Mouse (Mus musculus) embryo, embryonic 9.5 days (tissue): ENCODE measurements at regions not wholly inside any gene's neighbourhood (a gene's known extent, or its start where the extent isn't known, plus 50 kb on each side); places are given as distances from the start of the nearest gene placed in this dataset.
"Not testable (repeated sequence)": the region's sequence is repeated elsewhere in the genome, so short reads cannot be mapped to it uniquely, and the experiment has no call there.

ENCODE experiments used
- DNase-seq: peaks from one replicate; pipeline ENCODE4 v3.0.0-alpha.2; 2017; ENCODE audit errors: extremely low spot score

DNA sequence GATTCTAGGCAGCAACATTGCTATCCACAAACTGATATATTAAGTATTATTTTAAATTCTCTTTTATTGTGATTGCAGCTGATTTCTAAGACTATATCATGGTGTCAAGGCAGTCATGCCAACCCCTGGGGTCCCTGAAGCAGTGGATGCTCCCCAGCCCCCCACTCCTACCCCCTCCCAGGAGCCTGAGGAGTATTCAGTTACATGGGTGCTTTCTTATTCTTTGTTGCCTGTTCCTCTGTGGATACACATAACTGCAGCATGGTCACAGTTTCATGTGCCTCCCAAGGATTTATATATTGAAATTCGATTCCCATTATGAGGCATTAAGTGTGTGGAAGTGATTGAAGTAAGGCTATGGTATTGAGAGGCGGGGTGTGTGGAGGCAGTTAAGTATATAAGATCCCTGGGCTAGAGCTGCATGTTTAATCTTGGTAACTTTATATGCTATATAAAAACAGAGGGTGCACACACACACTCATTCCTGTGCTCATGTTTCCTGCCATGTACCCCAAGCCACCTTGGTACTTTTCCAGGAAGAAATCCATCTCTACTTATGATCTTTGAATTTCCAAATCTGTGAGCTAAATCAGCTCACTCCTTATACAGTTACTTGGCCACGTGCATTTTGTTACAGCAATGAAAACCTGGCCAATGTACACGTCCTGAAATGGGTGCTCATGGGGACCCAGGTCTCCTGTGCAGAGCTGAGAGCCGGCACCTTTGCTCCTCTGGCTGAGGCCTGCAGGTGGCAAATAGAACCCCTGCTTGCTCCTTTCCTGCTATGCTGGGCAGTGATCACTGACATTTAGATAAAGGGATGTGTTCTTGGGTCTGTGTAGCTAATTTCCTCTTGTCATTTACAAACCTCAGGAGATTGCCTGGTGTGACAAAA, 259.0 kb downstream of the Nek10 start:
- DNase-seq = no peak

DNA sequence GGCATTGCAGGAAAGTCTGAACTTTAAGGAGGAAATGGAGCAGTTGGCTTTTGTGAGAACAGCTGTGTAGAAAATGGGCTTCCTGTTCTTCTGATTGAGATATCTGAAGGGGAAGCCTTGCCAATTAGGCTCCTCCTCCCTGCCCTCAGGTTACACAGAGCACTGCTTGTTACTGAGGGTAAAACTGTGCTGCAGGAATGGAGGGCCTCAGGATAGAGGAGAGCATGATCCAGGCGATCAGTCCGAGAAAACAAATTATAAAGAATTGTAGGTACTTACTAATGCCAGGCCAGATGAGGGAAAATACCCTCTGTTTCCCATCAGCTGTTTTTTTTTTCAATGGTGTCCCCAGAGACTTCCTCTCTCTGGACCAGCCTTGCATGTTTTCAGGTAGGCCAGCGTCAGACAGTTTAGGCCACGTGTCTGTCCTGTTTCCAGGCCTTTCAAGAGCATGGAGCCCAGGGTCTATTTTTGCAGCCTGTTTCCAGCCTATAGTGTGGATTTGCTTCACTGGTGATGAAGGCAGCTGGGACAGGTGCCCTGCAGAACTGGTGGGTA, 259.7 kb downstream of the Nek10 start:
- DNase-seq = no peak

DNA sequence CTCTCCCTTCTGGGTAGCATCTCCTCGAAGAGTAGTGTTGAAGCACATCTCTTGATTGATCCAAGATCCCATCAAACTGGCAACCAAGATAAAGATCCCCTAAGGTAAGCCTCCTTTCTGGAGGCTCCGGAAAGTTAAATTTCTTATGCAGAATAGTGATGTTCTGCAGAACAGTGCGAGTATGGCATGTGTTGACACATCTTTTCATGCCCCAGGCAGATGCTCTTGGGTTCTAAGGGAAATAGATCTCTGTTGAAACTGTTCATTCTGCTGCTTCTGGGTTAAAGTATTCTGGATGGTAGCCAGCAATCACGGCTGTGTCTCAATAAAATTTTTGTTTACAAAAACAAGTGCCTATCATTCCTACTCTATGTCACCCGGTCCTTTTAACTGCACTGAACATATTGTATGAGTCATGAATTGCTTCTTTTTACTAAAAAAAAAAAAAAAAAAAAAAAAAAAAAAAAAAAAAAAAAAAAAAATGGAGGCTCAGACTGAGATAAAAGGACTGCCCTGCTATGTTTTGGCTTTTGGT, 261.8 kb downstream of the Nek10 start:
- DNase-seq = no peak

DNA sequence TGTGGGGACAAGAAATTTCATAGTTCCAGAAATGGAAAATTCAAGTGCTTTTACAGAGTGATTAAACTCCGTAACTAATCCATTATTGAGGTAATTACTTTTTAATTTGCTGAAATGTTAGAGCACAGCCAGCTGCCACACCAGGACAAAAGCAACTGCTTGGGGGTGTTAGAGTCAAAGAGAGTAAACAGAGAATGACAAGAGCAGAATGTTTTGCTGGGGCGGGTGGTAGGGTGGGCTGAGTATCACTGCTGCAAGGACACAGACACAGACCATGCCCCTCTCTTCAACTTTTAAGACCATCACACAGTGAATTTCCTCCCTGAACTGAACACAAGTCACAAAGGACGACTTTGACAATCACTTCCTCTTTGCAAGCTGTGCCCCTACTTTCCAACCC, 272.7 kb downstream of the Nek10 start:
- no peak for DNase-seq

DNA sequence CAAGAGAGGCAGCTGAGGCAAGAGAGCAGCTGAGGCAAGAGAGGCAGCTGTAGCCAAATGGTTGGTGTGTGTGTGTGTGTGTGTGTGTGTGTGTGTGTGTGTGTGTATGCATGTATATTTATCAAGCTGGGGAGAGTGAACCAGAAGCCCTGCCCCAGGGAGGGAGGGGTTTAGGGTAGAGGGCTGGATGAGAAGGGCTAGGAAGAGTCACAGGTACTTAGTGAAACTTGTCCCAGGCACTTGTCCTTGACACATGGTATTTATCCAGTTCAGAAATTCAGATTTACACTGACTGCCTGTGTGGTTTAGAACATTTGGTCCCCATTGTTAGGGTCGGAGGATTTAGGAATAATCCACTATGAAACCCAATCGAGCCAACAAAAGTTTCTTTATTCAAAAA, 279.7 kb downstream of the Nek10 start:
- DNase-seq = no peak

DNA sequence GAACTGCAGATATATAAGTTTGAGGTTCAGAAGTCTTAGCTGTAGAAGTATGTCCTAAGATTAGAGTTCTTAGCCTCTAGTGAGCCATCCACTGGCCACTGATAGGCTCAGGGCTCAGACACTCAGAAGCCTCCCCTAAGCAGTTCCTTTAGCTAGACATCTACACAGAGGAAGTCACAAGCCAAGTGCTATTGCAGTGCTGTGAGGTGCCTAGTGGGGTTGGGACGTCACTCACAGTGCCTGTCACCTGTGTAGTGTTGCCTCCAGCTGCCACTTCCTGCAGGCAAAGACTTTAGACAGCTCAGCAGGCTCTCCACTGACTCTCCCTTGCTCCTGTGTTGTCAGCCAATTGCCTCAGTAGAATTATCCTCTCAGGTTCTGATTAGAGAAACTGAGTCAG, 280.6 kb downstream of the Nek10 start:
- no peak for DNase-seq

DNA sequence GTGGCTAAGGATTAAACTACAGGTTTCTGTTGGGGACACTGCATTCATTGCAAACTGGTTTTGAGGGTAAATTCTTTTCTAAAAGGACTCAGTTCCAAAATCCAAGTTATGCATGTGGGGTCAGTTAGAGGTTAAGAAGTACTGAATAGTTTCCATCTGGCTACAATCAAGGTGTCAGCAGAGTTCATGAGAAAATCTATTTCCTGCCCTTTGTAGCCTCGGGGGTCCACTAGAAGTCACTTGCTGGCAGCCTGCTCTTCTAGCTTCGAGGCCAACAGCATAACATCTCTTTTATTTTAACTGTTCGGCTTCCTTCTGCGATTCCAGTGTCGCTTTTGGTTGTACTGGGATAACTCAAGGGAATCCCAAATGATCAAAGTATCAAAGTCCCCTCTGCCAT, 283.8 kb downstream of the Nek10 start:
- DNase-seq = peak; percentile 24

DNA sequence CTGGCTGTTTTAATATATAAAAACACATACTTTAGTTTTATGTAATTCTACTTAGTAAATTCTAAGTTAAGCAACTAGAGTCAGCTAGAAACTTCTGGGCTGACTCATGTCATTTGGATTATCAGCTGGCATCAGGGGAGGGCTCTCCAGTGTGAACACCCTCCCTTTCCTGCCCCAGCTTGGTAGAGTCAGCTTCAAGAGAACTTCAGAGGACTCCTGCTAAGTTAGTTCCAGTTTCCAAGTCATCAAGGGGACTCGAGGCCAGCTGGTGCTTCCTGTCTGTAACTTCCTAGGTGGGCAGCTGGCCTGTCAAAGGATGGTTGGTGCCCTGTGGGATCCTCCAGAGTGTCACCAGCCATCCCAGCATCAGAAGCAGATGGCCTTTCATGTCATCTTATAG, 293.6 kb downstream of the Nek10 start:
- no peak for DNase-seq

DNA sequence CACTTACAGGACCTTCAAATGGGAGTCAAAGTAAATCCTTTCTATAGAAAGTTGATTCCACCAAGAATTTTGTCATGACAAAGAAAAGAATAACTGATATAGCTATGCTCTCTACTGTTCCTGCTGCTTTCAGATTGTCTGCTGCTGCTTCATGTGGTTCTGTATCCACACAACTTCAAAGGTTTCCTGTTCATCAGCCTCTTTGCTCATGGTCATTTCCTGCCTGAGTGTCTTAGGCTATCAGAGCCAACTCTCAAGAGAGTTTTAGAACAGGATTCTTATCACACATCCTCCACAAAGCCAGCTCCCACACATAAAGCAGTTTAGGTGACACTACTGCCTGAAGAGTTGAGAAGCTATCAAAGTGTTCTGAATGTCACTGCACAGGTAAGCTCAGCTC, 296.7 kb downstream of the Nek10 start:
- DNase-seq = no peak

DNA sequence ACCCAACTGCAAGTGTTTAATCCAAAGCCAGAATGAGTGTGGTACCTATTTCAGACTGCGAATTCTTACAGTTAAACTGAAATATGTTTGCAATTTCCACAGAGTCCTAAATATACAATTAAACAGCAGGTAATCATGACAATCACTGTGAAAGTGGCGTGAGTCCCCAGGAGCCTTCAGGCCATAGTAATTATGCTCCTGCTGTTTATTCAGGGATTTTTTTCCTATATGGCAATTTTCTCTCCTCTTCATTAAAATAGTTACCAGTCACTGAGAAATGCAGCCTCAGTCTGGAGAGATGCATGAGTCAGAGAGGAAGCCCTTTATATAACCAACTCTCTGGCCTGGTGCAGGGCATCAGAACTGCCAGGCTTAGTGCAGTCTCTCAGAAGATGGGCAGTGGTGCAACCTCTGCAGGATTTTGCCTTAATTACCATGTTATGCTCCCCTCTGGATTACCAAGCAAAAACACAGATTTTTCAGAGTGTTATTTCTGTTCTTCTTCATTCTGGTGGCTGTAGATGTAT, 304.6 kb downstream of the Nek10 start:
- DNase-seq = no peak

DNA sequence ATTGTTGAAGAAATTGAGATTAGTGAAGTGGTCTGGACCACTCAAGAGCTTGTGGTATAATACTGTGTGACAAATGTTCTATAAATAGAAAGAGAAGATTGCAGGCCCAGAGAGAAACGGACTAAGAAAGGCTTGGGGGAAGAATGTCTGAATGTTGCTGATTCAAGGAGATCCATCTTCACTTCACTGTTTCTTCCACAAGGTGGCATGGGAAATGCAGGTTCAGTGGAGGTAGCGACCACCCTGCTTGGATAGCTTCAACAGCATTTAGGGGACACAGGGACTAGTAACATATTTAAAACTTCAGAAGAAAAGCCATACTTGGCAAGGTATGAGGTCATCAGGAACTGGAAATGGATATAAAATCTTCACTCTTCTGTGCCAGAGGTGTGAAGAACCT, 316.5 kb downstream of the Nek10 start:
- no peak for DNase-seq

DNA sequence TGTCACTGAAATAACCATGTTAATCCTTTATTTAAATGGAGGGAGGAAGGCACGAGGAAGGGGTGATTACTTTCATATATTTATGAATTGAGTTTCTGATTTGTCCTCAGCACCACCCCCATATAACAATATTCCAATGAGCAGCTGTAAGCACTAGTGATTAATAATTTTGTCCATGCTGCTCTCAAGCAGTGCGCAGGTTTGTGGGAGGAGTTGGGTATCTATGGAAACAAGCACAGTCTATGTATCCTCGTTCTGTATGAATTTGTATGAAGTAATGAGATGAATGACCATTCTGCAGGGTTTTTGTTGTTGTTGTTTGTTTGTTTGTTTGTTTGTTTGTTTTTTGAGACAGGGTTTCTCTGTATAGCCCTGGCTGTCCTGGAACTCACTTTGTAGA, 310.6 kb downstream of the Lrrc3b start:
- no peak for DNase-seq

DNA sequence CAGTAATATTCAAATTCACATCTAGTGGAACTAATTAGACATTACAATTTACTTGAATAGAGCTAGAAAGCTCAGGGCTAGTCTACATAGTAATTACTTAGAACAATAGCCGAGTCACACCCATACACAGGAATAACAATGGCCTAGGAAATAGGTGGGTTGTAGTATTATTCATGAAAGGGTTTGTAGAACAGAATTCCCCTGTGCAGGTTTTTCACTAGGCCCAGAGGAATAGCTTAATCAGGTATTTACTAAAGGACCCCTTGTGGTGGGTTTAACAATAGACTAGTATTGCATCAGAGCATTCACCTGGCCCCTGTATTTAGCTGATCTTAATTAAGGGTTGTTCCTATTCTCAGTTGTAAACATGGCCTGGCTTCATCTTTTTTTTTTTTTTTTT, 297.9 kb downstream of the Lrrc3b start:
- DNase-seq = not testable (repeated sequence)

DNA sequence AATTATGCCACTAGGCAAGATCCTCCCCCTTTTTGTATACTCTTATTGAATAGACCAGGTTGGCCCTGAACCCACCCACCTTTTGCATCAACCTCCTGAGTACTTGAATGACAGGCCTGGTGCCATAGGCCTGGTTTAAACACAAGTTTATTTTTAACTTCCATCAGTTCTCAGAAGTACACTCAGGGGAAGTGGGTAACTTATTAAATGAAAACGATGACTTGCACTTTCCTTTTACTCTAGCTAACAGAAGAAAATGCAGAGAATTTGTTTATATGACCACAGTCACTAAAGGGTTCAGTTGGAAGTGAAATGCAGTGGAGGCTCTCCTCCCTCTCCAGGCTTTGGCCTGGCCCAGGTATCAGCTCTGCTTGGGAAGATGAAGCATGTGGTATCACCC, 295.9 kb downstream of the Lrrc3b start:
- no peak for DNase-seq

DNA sequence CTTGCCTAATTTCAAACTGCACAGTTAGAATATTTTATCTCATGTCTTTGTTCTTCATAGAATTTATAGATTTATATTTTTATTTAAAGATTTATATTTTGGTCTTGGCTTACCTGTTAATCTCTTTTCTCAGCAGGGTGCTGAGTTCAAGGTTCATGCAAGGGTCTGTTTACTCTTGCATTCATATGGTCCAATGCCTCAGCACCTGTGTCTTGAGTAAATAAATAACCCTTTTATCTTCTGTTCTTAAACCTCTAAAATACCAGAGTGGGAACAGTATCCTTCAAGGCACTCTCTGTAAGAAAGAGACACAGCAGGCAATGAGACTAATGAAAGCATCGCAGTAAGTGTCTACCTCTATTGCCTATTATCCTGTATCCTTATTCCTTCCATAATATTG, 290.3 kb downstream of the Lrrc3b start:
- DNase-seq = no peak
